Mouse (Mus musculus): ENCODE measurements at regions not wholly inside any gene's neighbourhood (a gene's known extent, or its start where the extent isn't known, plus 50 kb on each side); places are given as distances from the start of the nearest gene placed in this dataset.
A peak's percentile ranks its signal among the peaks of the same experiment; 100 is the strongest.

- H3K4me1 ChIP-seq (replicated peaks), result peaks cover 10% of the 10 kb centered on the region; the same call in 1 of the 2 replicates
- no peak overlapping the region for H3K4me3 ChIP-seq (replicated peaks)
- H3K9ac ChIP-seq, result no peak overlapping the region
- ATAC-seq, result no peak
- no peak overlapping the region for H3K27ac ChIP-seq
- H3K9me3 ChIP-seq, result no peaks in the 10 kb centered on the region
- no peak overlapping the region for H3K4me2 ChIP-seq (replicated peaks)
- 41% methylated on average over 10 of the region's 10 CpGs for WGBS
- no peaks in the 10 kb centered on the region for H3K36me3 ChIP-seq
- H3K27me3 ChIP-seq (replicated peaks), result no peaks in the 10 kb centered on the region
Observed at GRCm38 (mm10) chr5:148709111-148709771, 156.7 kb upstream of the Ubl3 start.

- 34% methylated on average over 11 of the region's 11 CpGs for WGBS
- 0 out of 2 replicates have a peak overlapping the region, but pooled peaks have one; percentile 3 for H3K27ac ChIP-seq
- H3K36me3 ChIP-seq, result no peaks in the 10 kb centered on the region
- H3K4me2 ChIP-seq (replicated peaks), result no peak overlapping the region
- ATAC-seq, result peak; percentile 58
- H3K4me3 ChIP-seq (replicated peaks), result no peak overlapping the region
- H3K9me3 ChIP-seq, result no peaks in the 10 kb centered on the region
- H3K27me3 ChIP-seq (replicated peaks), result no peaks in the 10 kb centered on the region
- H3K4me1 ChIP-seq (replicated peaks), result peaks cover 10% of the 10 kb centered on the region; the same call in 1 of the 2 replicates
- no peak overlapping the region for H3K9ac ChIP-seq
Observed at GRCm38 (mm10) chr5:148708014-148708741, 155.6 kb upstream of the Ubl3 start.

- Histone ChIP-seq H3K36me3 (no peaks in the 10 kb centered on the region), H3K27me3 (replicated peaks) (no peaks in the 10 kb centered on the region), H3K9me3 (no peaks in the 10 kb centered on the region), H3K4me2 (replicated peaks) (no peak overlapping the region), H3K27ac (0 out of 2 replicates have a peak overlapping the region, but pooled peaks have one; percentile 3), H3K4me3 (replicated peaks) (no peak overlapping the region), H3K4me1 (replicated peaks) (peaks cover 10% of the 10 kb centered on the region; the same call in 1 of the 2 replicates), H3K9ac (no peak overlapping the region)
- WGBS, result 75% methylated on average over 12 of the region's 12 CpGs
- ATAC-seq, result no peak
Observed at GRCm38 (mm10) chr5:148707335-148707734, 154.7 kb upstream of the Ubl3 start.

- Histone ChIP-seq H3K9me3 (no peaks in the 10 kb centered on the region), H3K4me1 (replicated peaks) (peaks cover 10% of the 10 kb centered on the region; the same call in 1 of the 2 replicates), H3K27ac (no peak overlapping the region), H3K9ac (no peak overlapping the region), H3K27me3 (replicated peaks) (no peaks in the 10 kb centered on the region), H3K36me3 (no peaks in the 10 kb centered on the region), H3K4me3 (replicated peaks) (no peak overlapping the region), H3K4me2 (replicated peaks) (no peak overlapping the region)
- ATAC-seq, result no peak
- 59% methylated on average over 16 of the region's 16 CpGs for WGBS
Observed at GRCm38 (mm10) chr5:148706323-148707120, 153.9 kb upstream of the Ubl3 start.

GRCm38 (mm10) chr5:148704769-148705168 lies 152.2 kb upstream of the Ubl3 start:
- no peak overlapping the region for H3K27ac ChIP-seq
- no peaks in the 10 kb centered on the region for H3K9me3 ChIP-seq
- WGBS, result 66% methylated on average over 5 of the region's 5 CpGs
- peaks cover 10% of the 10 kb centered on the region; the same call in 1 of the 2 replicates for H3K4me1 ChIP-seq (replicated peaks)
- no peaks in the 10 kb centered on the region for H3K27me3 ChIP-seq (replicated peaks)
- ATAC-seq, result no peak
- H3K36me3 ChIP-seq, result no peaks in the 10 kb centered on the region
- H3K4me3 ChIP-seq (replicated peaks), result no peak overlapping the region
- H3K9ac ChIP-seq, result no peak overlapping the region
- H3K4me2 ChIP-seq (replicated peaks), result no peak overlapping the region

GRCm38 (mm10) chr5:148701859-148702258 lies 149.3 kb upstream of the Ubl3 start:
- Histone ChIP-seq H3K27ac (no peak overlapping the region), H3K27me3 (replicated peaks) (no peaks in the 10 kb centered on the region), H3K4me1 (replicated peaks) (no peaks in the 10 kb centered on the region), H3K36me3 (no peaks in the 10 kb centered on the region), H3K9ac (no peak overlapping the region), H3K4me3 (replicated peaks) (no peak overlapping the region), H3K4me2 (replicated peaks) (no peak overlapping the region), H3K9me3 (no peaks in the 10 kb centered on the region)
- peak; percentile 28; the same call in 1 of the 2 replicates for ATAC-seq
- 44% methylated on average over 8 of the region's 8 CpGs for WGBS

GRCm38 (mm10) chr5:148701001-148701400 lies 148.4 kb upstream of the Ubl3 start:
- Histone ChIP-seq H3K27me3 (replicated peaks) (no peaks in the 10 kb centered on the region), H3K27ac (no peak overlapping the region), H3K4me1 (replicated peaks) (no peaks in the 10 kb centered on the region), H3K9ac (no peak overlapping the region), H3K4me2 (replicated peaks) (no peak overlapping the region), H3K9me3 (no peaks in the 10 kb centered on the region), H3K4me3 (replicated peaks) (no peak overlapping the region), H3K36me3 (no peaks in the 10 kb centered on the region)
- no peak for ATAC-seq
- 68% methylated on average over 7 of the region's 7 CpGs for WGBS

- ATAC-seq, result no peak
- no peaks in the 10 kb centered on the region for H3K9me3 ChIP-seq
- H3K4me3 ChIP-seq (replicated peaks), result no peak overlapping the region
- no peaks in the 10 kb centered on the region for H3K27me3 ChIP-seq (replicated peaks)
- 70% methylated on average over 5 of the region's 5 CpGs for WGBS
- no peak overlapping the region for H3K27ac ChIP-seq
- H3K9ac ChIP-seq, result no peak overlapping the region
- H3K4me2 ChIP-seq (replicated peaks), result no peak overlapping the region
- H3K4me1 ChIP-seq (replicated peaks), result no peaks in the 10 kb centered on the region
- H3K36me3 ChIP-seq, result no peaks in the 10 kb centered on the region
Observed at GRCm38 (mm10) chr5:148700240-148700639, 147.7 kb upstream of the Ubl3 start.

- no peak for ATAC-seq
- no peaks in the 10 kb centered on the region for H3K36me3 ChIP-seq
- no peak overlapping the region for H3K4me3 ChIP-seq (replicated peaks)
- H3K27ac ChIP-seq, result 0 out of 2 replicates have a peak overlapping the region, but pooled peaks have one; percentile 36
- no peaks in the 10 kb centered on the region for H3K9me3 ChIP-seq
- no peaks in the 10 kb centered on the region for H3K27me3 ChIP-seq (replicated peaks)
- no peak overlapping the region for H3K4me2 ChIP-seq (replicated peaks)
- no peaks in the 10 kb centered on the region for H3K4me1 ChIP-seq (replicated peaks)
- H3K9ac ChIP-seq, result no peak overlapping the region
- 71% methylated on average over 22 of the region's 22 CpGs for WGBS
Observed at GRCm38 (mm10) chr5:148697631-148698368, 145.2 kb upstream of the Ubl3 start.

- 87% methylated on average over 7 of the region's 7 CpGs for WGBS
- no peak for ATAC-seq
Observed at GRCm38 (mm10) chr5:148694352-148694751, 141.8 kb upstream of the Ubl3 start.

GRCm38 (mm10) chr5:148691486-148691885 lies 138.9 kb upstream of the Ubl3 start:
- WGBS, result 79% methylated on average over 7 of the region's 7 CpGs
- ATAC-seq, result no peak
- H3K9me3 ChIP-seq, result no peaks in the 10 kb centered on the region

More at GRCm38 (mm10) chr5:148694352-148694751, 141.8 kb upstream of the Ubl3 start:
- Histone ChIP-seq H3K4me1 (replicated peaks) (peaks cover 7% of the 10 kb centered on the region; the same call in 1 of the 2 replicates), H3K4me2 (replicated peaks) (no peak overlapping the region), H3K9ac (no peak overlapping the region), H3K4me3 (replicated peaks) (no peak overlapping the region), H3K9me3 (no peaks in the 10 kb centered on the region), H3K36me3 (no peaks in the 10 kb centered on the region), H3K27ac (no peak overlapping the region), H3K27me3 (replicated peaks) (no peaks in the 10 kb centered on the region)

More at GRCm38 (mm10) chr5:148691486-148691885, 138.9 kb upstream of the Ubl3 start:
- Histone ChIP-seq H3K9ac (no peak overlapping the region), H3K4me2 (replicated peaks) (no peak overlapping the region), H3K27me3 (replicated peaks) (no peaks in the 10 kb centered on the region), H3K27ac (no peak overlapping the region), H3K4me1 (replicated peaks) (peaks cover 12% of the 10 kb centered on the region; the same call in 1 of the 2 replicates), H3K36me3 (no peaks in the 10 kb centered on the region), H3K4me3 (replicated peaks) (no peak overlapping the region)

Data from intestine, embryonic 15.5 days (tissue).